ENCODE assay signal across 11 mouse cellular contexts in the genomic region with DNA sequence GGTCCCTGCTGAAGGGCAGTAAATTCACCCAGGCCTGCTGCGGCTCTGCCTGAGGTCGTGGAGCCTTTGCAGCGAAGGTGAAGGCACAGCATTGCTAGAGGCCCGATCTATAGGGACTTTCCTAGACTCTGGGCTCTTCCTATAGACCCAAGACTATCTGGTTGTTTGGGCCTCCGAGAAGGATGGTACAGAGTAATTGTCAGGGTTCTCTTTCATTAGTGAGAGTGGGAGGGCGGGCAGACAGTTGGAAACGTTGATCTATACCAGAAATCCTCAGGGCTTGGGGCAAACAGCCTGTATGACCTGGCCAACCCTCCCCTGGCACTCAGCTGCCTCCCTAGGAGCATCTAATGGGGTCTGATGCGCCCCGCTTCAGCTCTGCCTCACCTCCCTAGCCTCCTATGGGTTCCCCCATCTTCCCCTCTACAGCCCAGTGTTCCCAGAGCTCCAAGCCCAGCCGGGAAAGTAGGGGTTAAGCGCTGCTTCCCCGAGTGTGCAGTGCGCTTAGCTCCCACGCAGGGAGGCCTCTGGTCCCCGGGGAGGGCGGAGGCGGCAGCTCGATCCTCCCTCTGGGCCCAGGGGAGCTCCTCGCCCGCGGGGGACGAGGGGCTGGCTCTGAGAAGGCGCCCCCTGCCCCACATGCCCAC. TPM values are rescaled to one million over a fixed set of nuclear protein-coding genes. Genes with fewer than 3 reads are reported as not detected.
DNase-seq lines count a peak whose midpoint lies in the region; ATAC-seq lines count a peak whose summit lies in the region.
"Had no signal": no experiment of that assay in that cellular context is flagged by ENCODE, and none has a peak within 500 bp of the region (broad histone marks: within the 10 kb centered on the region; RNA-seq: fewer than 3 reads in every experiment).

No protein-coding gene starts in this region.

- H3K4me3 ChIP-seq in embryonic facial prominence, embryonic 11.5 days (ENCODE audit: low read depth, low read length), result no peak overlapping the region
- H3K4me3 ChIP-seq in hindbrain, embryonic 15.5 days, result peak overlapping the region; percentile 89
- peak overlapping the region; percentile 90 for H3K4me3 ChIP-seq in midbrain, embryonic 16.5 days (ENCODE audit: low read depth, low read length)
- H3K4me3 ChIP-seq in liver, embryonic 11.5 days (ENCODE audit: low read depth, low read length), result no peak overlapping the region
- H3K4me3 ChIP-seq: liver, embryonic 12.5 days had no signal

- intact Hi-C loops in heart, postnatal 14 days (cut with DNase I), result no loop called here

- H3K36me3 ChIP-seq in embryonic facial prominence, embryonic 11.5 days (replicated peaks; ENCODE audit: control insufficient read depth, insufficient read depth, low read depth, low read length), result no peaks in the 10 kb centered on the region
- no peaks in the 10 kb centered on the region for H3K36me3 ChIP-seq in hindbrain, embryonic 15.5 days
- H3K36me3 ChIP-seq in midbrain, embryonic 16.5 days (ENCODE audit: control insufficient read depth, insufficient read depth, low read length), result no peaks in the 10 kb centered on the region
- no peaks in the 10 kb centered on the region for H3K36me3 ChIP-seq in liver, embryonic 11.5 days (ENCODE audit: control insufficient read depth, insufficient read depth, low read length)
- H3K36me3 ChIP-seq: liver, embryonic 12.5 days had no signal

- peaks cover 11% of the 10 kb centered on the region for H3K4me1 ChIP-seq in embryonic facial prominence, embryonic 11.5 days (ENCODE audit: control insufficient read depth, insufficient read depth, low read length)
- peaks cover 51% of the 10 kb centered on the region for H3K4me1 ChIP-seq in hindbrain, embryonic 15.5 days (replicated peaks)
- peaks cover 39% of the 10 kb centered on the region for H3K4me1 ChIP-seq in midbrain, embryonic 16.5 days (ENCODE audit: control insufficient read depth, insufficient read depth, low read length)
- no peaks in the 10 kb centered on the region; the same call in 1 of the 2 replicates for H3K4me1 ChIP-seq in liver, embryonic 11.5 days (replicated peaks; ENCODE audit: control insufficient read depth, insufficient read depth, low read length)

- H3K27ac ChIP-seq in embryonic facial prominence, embryonic 11.5 days (replicated peaks; ENCODE audit: low read depth, low read length), result no peak overlapping the region
- H3K27ac ChIP-seq in hindbrain, embryonic 15.5 days (replicated peaks), result peak overlapping the region; percentile 98
- H3K27ac ChIP-seq in midbrain, embryonic 16.5 days (ENCODE audit: low read length), result peak overlapping the region; percentile 89; the same call in 1 of the 2 replicates
- H3K27ac ChIP-seq in liver, embryonic 11.5 days (ENCODE audit: low read depth, low read length), result no peak overlapping the region
- H3K27ac ChIP-seq: liver, embryonic 12.5 days had no signal

- ATAC-seq in frontal cortex, adult (ENCODE audit: low TSS enrichment), result peak; percentile 48; the same call in 1 of the 2 replicates
- no peak for ATAC-seq in embryonic facial prominence, embryonic 11.5 days (replicated peaks; ENCODE audit: insufficient number of reproducible peaks, low FRiP score, low TSS enrichment, low read depth)
- no peak for ATAC-seq in hindbrain, embryonic 15.5 days (ENCODE audit: low FRiP score, low read depth)
- ATAC-seq in midbrain, embryonic 16.5 days, result no peak
- ATAC-seq in liver, embryonic 11.5 days (replicated peaks; ENCODE audit: low FRiP score), result no peak
- ATAC-seq: intestine, embryonic 16.5 days; liver, embryonic 12.5 days had no signal

- WGBS in embryonic facial prominence, embryonic 11.5 days, result 7% methylated on average over 20 of the region's 23 CpGs
- 8% methylated on average over 22 of the region's 23 CpGs for WGBS in hindbrain, embryonic 15.5 days
- 6% methylated on average over 23 of the region's 23 CpGs for WGBS in midbrain, embryonic 16.5 days
- 12% methylated on average over 22 of the region's 23 CpGs for WGBS in liver, embryonic 11.5 days

- no peak overlapping the region for H3K9ac ChIP-seq in embryonic facial prominence, embryonic 11.5 days (replicated peaks; ENCODE audit: low read length)
- peak overlapping the region; percentile 95 for H3K9ac ChIP-seq in hindbrain, embryonic 15.5 days
- H3K9ac ChIP-seq in midbrain, embryonic 16.5 days (ENCODE audit: low read depth, low read length), result peak overlapping the region; percentile 88
- no peak overlapping the region for H3K9ac ChIP-seq in liver, embryonic 11.5 days (ENCODE audit: low read depth, low read length)
- H3K9ac ChIP-seq: liver, embryonic 12.5 days had no signal

- no peaks in the 10 kb centered on the region for H3K9me3 ChIP-seq in embryonic facial prominence, embryonic 11.5 days (replicated peaks; ENCODE audit: control insufficient read depth, low read length)
- no peaks in the 10 kb centered on the region for H3K9me3 ChIP-seq in hindbrain, embryonic 15.5 days
- no peaks in the 10 kb centered on the region for H3K9me3 ChIP-seq in midbrain, embryonic 16.5 days (replicated peaks; ENCODE audit: control insufficient read depth, low read length, poor library complexity, severe bottlenecking)
- no peaks in the 10 kb centered on the region for H3K9me3 ChIP-seq in liver, embryonic 11.5 days (ENCODE audit: control insufficient read depth, low read length)
- H3K9me3 ChIP-seq: liver, embryonic 12.5 days had no signal

- DNase-seq in frontal cortex, postnatal 25 days (ENCODE audit: low spot score in 2 of 2), result no peak
- no peak for DNase-seq in embryonic facial prominence, embryonic 11.5 days (ENCODE audit: low spot score)
- DNase-seq in adipocyte (ENCODE audit: low spot score), result no peak
- no peak for DNase-seq in heart, postnatal 14 days
- DNase-seq in liver, embryonic 11.5 days (ENCODE audit: low spot score), result no peak
- DNase-seq: gastrocnemius, postnatal 25 days had no signal

- H3K27me3 ChIP-seq in embryonic facial prominence, embryonic 11.5 days (ENCODE audit: control insufficient read depth, insufficient read depth, low read length), result peaks cover 49% of the 10 kb centered on the region
- H3K27me3 ChIP-seq in hindbrain, embryonic 15.5 days, result no peaks in the 10 kb centered on the region
- H3K27me3 ChIP-seq in midbrain, embryonic 16.5 days (ENCODE audit: control insufficient read depth, insufficient read depth, low read depth, low read length), result no peaks in the 10 kb centered on the region
- H3K27me3 ChIP-seq in liver, embryonic 11.5 days (replicated peaks; ENCODE audit: control insufficient read depth, insufficient read depth, low read length), result peaks cover 64% of the 10 kb centered on the region

- H3K4me2 ChIP-seq in embryonic facial prominence, embryonic 11.5 days (ENCODE audit: low read depth, low read length), result peak overlapping the region; percentile 14; the same call in 1 of the 2 replicates
- H3K4me2 ChIP-seq in hindbrain, embryonic 15.5 days, result peak overlapping the region; percentile 80
- peak overlapping the region; percentile 95 for H3K4me2 ChIP-seq in midbrain, embryonic 16.5 days (ENCODE audit: low read length)
- H3K4me2 ChIP-seq in liver, embryonic 11.5 days, result no peak overlapping the region
- H3K4me2 ChIP-seq: liver, embryonic 12.5 days had no signal

RNA-seq across cellular contexts. Expression of a gene that starts 4.5 kb away (rescaled TPM):
- polyA plus RNA-seq in embryonic facial prominence, embryonic 11.5 days (2014; fragmentation: Nextera tagmentation; extraction: Ambion mirVana), result 2.5 and 2.7 TPM in 2 replicates
- 71.8 and 77.9 TPM in 2 replicates for polyA plus RNA-seq in hindbrain, embryonic 15.5 days (2015; fragmentation: Nextera tagmentation; extraction: Ambion mirVana)
- polyA plus RNA-seq in midbrain, embryonic 16.5 days (2015; fragmentation: Nextera tagmentation; extraction: Ambion mirVana), result 49.1 and 54.9 TPM in 2 replicates
- under 1 TPM; 0.12 to 0.29 TPM for total RNA-seq in heart, postnatal 14 days (2021)
- polyA plus RNA-seq in liver, embryonic 11.5 days (2014; fragmentation: Nextera tagmentation; extraction: Ambion mirVana), result 1.1 and 1.3 TPM in 2 replicates

Comparison
In these comparisons a context has a peak if more than half of its experiments do, and no peak if none do; other contexts are left out.
1. H3K27ac ChIP-seq: peak in hindbrain, embryonic 15.5 days (single experiment) and midbrain, embryonic 16.5 days (single experiment); none in embryonic facial prominence, embryonic 11.5 days (single experiment) and liver, embryonic 11.5 days (single experiment).
2. H3K4me3 ChIP-seq: peak in hindbrain, embryonic 15.5 days (single experiment) and midbrain, embryonic 16.5 days (single experiment); none in embryonic facial prominence, embryonic 11.5 days (single experiment) and liver, embryonic 11.5 days (single experiment).
3. H3K9ac ChIP-seq: peak in hindbrain, embryonic 15.5 days (single experiment) and midbrain, embryonic 16.5 days (single experiment); none in embryonic facial prominence, embryonic 11.5 days (single experiment) and liver, embryonic 11.5 days (single experiment).
4. RNA of a gene that starts 4.5 kb away (polyA plus RNA-seq): 71.8 to 77.9 TPM in hindbrain, embryonic 15.5 days and 49.1 to 54.9 TPM in midbrain, embryonic 16.5 days; 2.5 to 2.7 TPM in embryonic facial prominence, embryonic 11.5 days and 1.1 to 1.3 TPM in liver, embryonic 11.5 days; every median in the first group is over 10 times any median in the second.